Mouse (Mus musculus): Measurements from ENCODE around the gene Tmco4. TPM values are rescaled to one million over a fixed set of nuclear protein-coding genes. Genes with fewer than 3 reads are reported as not detected.

Gene Tmco4
- total and polyA plus RNA-seq, 2 experiments from 2014 or later, result 1.3 to 1.9 TPM

- H3K36me3 ChIP-seq (ENCODE audit: insufficient read depth, low read length), result no peaks in the 10 kb centered on the region
- no peak overlapping the region for H3K4me3 ChIP-seq (ENCODE audit: low read depth, low read length)
- no peak overlapping the region for H3K9ac ChIP-seq (replicated peaks; ENCODE audit: low read length, poor library complexity, severe bottlenecking)
- H3K9me3 ChIP-seq (ENCODE audit: low read length), result no peaks in the 10 kb centered on the region
- WGBS, result 89% methylated on average over 11 of the region's 11 CpGs
- ATAC-seq (ENCODE audit: low FRiP score) (no peak), DNase-seq (ENCODE audit: low spot score) (no peak)
- H3K27ac ChIP-seq (ENCODE audit: low read depth, low read length), result no peak overlapping the region
- H3K4me1 ChIP-seq (ENCODE audit: insufficient read depth, low read length), result no peaks in the 10 kb centered on the region
- TF ChIP-seq CTCF (IDR thresholded peaks at IDR 0.05), result no peak
- H3K27me3 ChIP-seq (ENCODE audit: insufficient read depth, low read length), result no peaks in the 10 kb centered on the region
- H3K4me2 ChIP-seq (ENCODE audit: low read depth, low read length, poor library complexity, severe bottlenecking), result no peak overlapping the region
Observed at GRCm38 (mm10) chr4:139013281-139013680, 40.6 kb downstream of the Tmco4 start.

- no peaks in the 10 kb centered on the region for H3K27me3 ChIP-seq (ENCODE audit: insufficient read depth, low read length)
- no peaks in the 10 kb centered on the region for H3K36me3 ChIP-seq (ENCODE audit: insufficient read depth, low read length)
- ATAC-seq (ENCODE audit: low FRiP score), result no peak
- no peaks in the 10 kb centered on the region for H3K9me3 ChIP-seq (ENCODE audit: low read length)
- no peaks in the 10 kb centered on the region for H3K4me1 ChIP-seq (ENCODE audit: insufficient read depth, low read length)
- H3K27ac ChIP-seq (ENCODE audit: low read depth, low read length), result no peak overlapping the region
- no peak for DNase-seq (ENCODE audit: low spot score)
- H3K4me2 ChIP-seq (ENCODE audit: low read depth, low read length, poor library complexity, severe bottlenecking), result no peak overlapping the region
- no peak overlapping the region for H3K9ac ChIP-seq (replicated peaks; ENCODE audit: low read length, poor library complexity, severe bottlenecking)
- 83% methylated on average over 6 of the region's 6 CpGs for WGBS
- TF ChIP-seq CTCF (IDR thresholded peaks at IDR 0.05), result peak; percentile 53
- no peak overlapping the region for H3K4me3 ChIP-seq (ENCODE audit: low read depth, low read length)
Observed at GRCm38 (mm10) chr4:139014793-139015192, 42.1 kb downstream of the Tmco4 start.

GRCm38 (mm10) chr4:139018388-139018787 is 45.7 kb downstream of the Tmco4 start:
- Histone ChIP-seq H3K9ac (replicated peaks; ENCODE audit: low read length, poor library complexity, severe bottlenecking) (no peak overlapping the region), H3K36me3 (ENCODE audit: insufficient read depth, low read length) (no peaks in the 10 kb centered on the region), H3K27me3 (ENCODE audit: insufficient read depth, low read length) (no peaks in the 10 kb centered on the region), H3K4me2 (ENCODE audit: low read depth, low read length, poor library complexity, severe bottlenecking) (no peak overlapping the region), H3K27ac (ENCODE audit: low read depth, low read length) (no peak overlapping the region), H3K9me3 (ENCODE audit: low read length) (no peaks in the 10 kb centered on the region), H3K4me3 (ENCODE audit: low read depth, low read length) (no peak overlapping the region), H3K4me1 (ENCODE audit: insufficient read depth, low read length) (no peaks in the 10 kb centered on the region)
- no peak for ATAC-seq (ENCODE audit: low FRiP score)
- no peak for DNase-seq (ENCODE audit: low spot score)
- WGBS, result 91% methylated on average over 14 of the region's 14 CpGs
- no peak for TF ChIP-seq CTCF (IDR thresholded peaks at IDR 0.05)

- Histone ChIP-seq H3K36me3 (ENCODE audit: insufficient read depth, low read length) (no peaks in the 10 kb centered on the region), H3K4me2 (ENCODE audit: low read depth, low read length, poor library complexity, severe bottlenecking) (no peak overlapping the region), H3K9ac (replicated peaks; ENCODE audit: low read length, poor library complexity, severe bottlenecking) (no peak overlapping the region), H3K9me3 (ENCODE audit: low read length) (no peaks in the 10 kb centered on the region), H3K4me3 (ENCODE audit: low read depth, low read length) (no peak overlapping the region), H3K27me3 (ENCODE audit: insufficient read depth, low read length) (no peaks in the 10 kb centered on the region), H3K4me1 (ENCODE audit: insufficient read depth, low read length) (no peaks in the 10 kb centered on the region), H3K27ac (ENCODE audit: low read depth, low read length) (no peak overlapping the region)
- DNase-seq (ENCODE audit: low spot score) (no peak), ATAC-seq (ENCODE audit: low FRiP score) (no peak)
- WGBS, result 48% methylated on average over 4 of the region's 4 CpGs
- TF ChIP-seq CTCF (IDR thresholded peaks at IDR 0.05), result no peak
Observed at GRCm38 (mm10) chr4:139018976-139019375, 46.3 kb downstream of the Tmco4 start.

GRCm38 (mm10) chr4:139019413-139019812 is 46.7 kb downstream of the Tmco4 start:
- ATAC-seq (ENCODE audit: low FRiP score), result no peak
- H3K9me3 ChIP-seq (ENCODE audit: low read length), result no peaks in the 10 kb centered on the region
- 71% methylated on average over 13 of the region's 13 CpGs for WGBS
- no peak overlapping the region for H3K4me3 ChIP-seq (ENCODE audit: low read depth, low read length)
- no peaks in the 10 kb centered on the region for H3K27me3 ChIP-seq (ENCODE audit: insufficient read depth, low read length)
- no peak for TF ChIP-seq CTCF (IDR thresholded peaks at IDR 0.05)
- H3K36me3 ChIP-seq (ENCODE audit: insufficient read depth, low read length), result no peaks in the 10 kb centered on the region
- H3K27ac ChIP-seq (ENCODE audit: low read depth, low read length), result no peak overlapping the region
- DNase-seq (ENCODE audit: low spot score), result no peak
- H3K9ac ChIP-seq (replicated peaks; ENCODE audit: low read length, poor library complexity, severe bottlenecking), result no peak overlapping the region
- no peaks in the 10 kb centered on the region for H3K4me1 ChIP-seq (ENCODE audit: insufficient read depth, low read length)
- H3K4me2 ChIP-seq (ENCODE audit: low read depth, low read length, poor library complexity, severe bottlenecking), result no peak overlapping the region

GRCm38 (mm10) chr4:139020385-139020784 is 47.7 kb downstream of the Tmco4 start:
- Histone ChIP-seq H3K9me3 (ENCODE audit: low read length) (no peaks in the 10 kb centered on the region), H3K4me1 (ENCODE audit: insufficient read depth, low read length) (peaks cover 3% of the 10 kb centered on the region; the same call in 1 of the 2 replicates), H3K4me2 (ENCODE audit: low read depth, low read length, poor library complexity, severe bottlenecking) (no peak overlapping the region), H3K27ac (ENCODE audit: low read depth, low read length) (no peak overlapping the region), H3K9ac (replicated peaks; ENCODE audit: low read length, poor library complexity, severe bottlenecking) (no peak overlapping the region), H3K36me3 (ENCODE audit: insufficient read depth, low read length) (no peaks in the 10 kb centered on the region), H3K4me3 (ENCODE audit: low read depth, low read length) (no peak overlapping the region), H3K27me3 (ENCODE audit: insufficient read depth, low read length) (no peaks in the 10 kb centered on the region)
- TF ChIP-seq CTCF (IDR thresholded peaks at IDR 0.05), result no peak
- DNase-seq (ENCODE audit: low spot score), result no peak
- no peak for ATAC-seq (ENCODE audit: low FRiP score)
- WGBS, result 77% methylated on average over 3 of the region's 3 CpGs

All from midbrain, postnatal 0 days (tissue).